8 mouse cellular contexts compared by ENCODE assay signal in the genomic region with DNA sequence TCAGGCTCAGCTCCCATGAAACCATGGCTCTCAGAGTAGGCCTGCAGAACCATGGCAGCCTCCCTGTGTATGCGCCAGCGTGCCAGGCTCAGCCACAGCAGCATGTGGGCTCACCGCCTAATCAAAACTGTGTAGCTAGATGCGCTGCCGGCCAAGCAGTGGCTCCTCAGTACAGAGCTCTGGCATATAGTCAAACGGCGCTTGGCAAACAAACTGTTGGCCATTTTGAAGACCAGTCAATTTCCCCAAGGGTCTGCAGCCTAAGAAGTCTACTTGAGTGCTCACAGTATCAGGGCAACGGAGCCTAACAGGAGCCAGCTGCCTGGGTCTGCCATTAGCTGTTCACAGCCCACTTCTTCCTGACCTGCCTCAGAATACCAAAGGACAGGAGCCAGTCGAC.
DNase-seq lines count a peak whose midpoint lies in the region.

No protein-coding gene starts in this region.

- DNase-seq in kidney, adult 11 months = peak; percentile 26
- DNase-seq in kidney, adult 18-20 months = no peak
- DNase-seq in cerebellum, adult 11-12 months = peak; percentile 81
- DNase-seq in cerebellum, postnatal 25 days = peak; percentile 77 to 81
- DNase-seq in left cerebral cortex, postnatal 4 days = peak; percentile 95
- no peak for DNase-seq in ovary, postnatal 14 days (ENCODE audit: low spot score)
- no peak for DNase-seq in urinary bladder, adult 2 months (ENCODE audit: low spot score)
- DNase-seq in embryo, embryonic 9.5 days (ENCODE audit: extremely low spot score) = no peak

- intact Hi-C loops in left cerebral cortex, postnatal 4 days (cut with DNase I) = no loop called here

Comparison
In these comparisons a context has a peak if more than half of its experiments do, and no peak if none do; other contexts are left out.
1. DNase-seq: peak in kidney, adult 11 months (single experiment), cerebellum, adult 11-12 months (single experiment), cerebellum, postnatal 25 days (2 of 2) and left cerebral cortex, postnatal 4 days (single experiment); none in kidney, adult 18-20 months (single experiment), ovary, postnatal 14 days (single experiment), urinary bladder, adult 2 months (single experiment) and embryo, embryonic 9.5 days (single experiment).